In the genomic region with DNA sequence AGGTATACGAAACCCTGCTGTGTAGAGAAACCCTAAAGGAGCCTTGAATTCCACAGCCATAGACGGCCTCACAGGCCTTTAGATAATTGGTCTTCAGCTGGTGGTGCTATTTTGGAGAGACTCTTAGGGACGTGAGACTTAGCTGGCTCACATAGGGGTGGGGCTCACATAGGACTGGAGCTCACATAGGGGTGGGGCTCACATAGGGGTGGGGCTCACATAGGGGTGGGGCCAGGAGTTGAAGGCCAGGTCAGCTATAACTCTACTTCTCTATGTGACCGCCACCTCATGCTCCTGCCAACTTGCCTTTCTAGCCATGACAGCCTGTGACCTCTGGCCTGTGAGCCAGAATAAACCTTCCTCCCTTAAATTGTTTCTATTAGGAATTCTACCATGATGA, we compare ENCODE assay signal across 21 mouse cellular contexts.
DNase-seq lines count a peak whose midpoint lies in the region; ATAC-seq and TF ChIP-seq lines count a peak whose summit lies in the region.
"Had no signal": no experiment of that assay in that cellular context is flagged by ENCODE, and none has a peak within 500 bp of the region (broad histone marks: within the 10 kb centered on the region; RNA-seq: fewer than 3 reads in every experiment).

No protein-coding gene starts in this region.

- peaks cover 6% of the 10 kb centered on the region for H3K36me3 ChIP-seq in kidney, embryonic 16.5 days (ENCODE audit: insufficient read depth, low read length)
- no peaks in the 10 kb centered on the region for H3K36me3 ChIP-seq in kidney, embryonic 14.5 days (ENCODE audit: control insufficient read depth, insufficient read depth, low read length)
- no peaks in the 10 kb centered on the region for H3K36me3 ChIP-seq in midbrain, postnatal 0 days (ENCODE audit: insufficient read depth, low read length)
- H3K36me3 ChIP-seq in midbrain, embryonic 13.5 days: no peaks in the 10 kb centered on the region
- H3K36me3 ChIP-seq: hindbrain, embryonic 12.5 days; neural tube, embryonic 13.5 days had no signal

- H3K27me3 ChIP-seq in kidney, embryonic 16.5 days (ENCODE audit: insufficient read depth, low read length): no peaks in the 10 kb centered on the region
- no peaks in the 10 kb centered on the region for H3K27me3 ChIP-seq in kidney, embryonic 14.5 days (ENCODE audit: control insufficient read depth, insufficient read depth, low read length)
- H3K27me3 ChIP-seq in midbrain, postnatal 0 days (ENCODE audit: insufficient read depth, low read length): no peaks in the 10 kb centered on the region
- no peaks in the 10 kb centered on the region for H3K27me3 ChIP-seq in midbrain, embryonic 13.5 days
- H3K27me3 ChIP-seq: forebrain, embryonic 15.5 days; heart, embryonic 13.5 days; hindbrain, embryonic 12.5 days; neural tube, embryonic 13.5 days had no signal

- H3K4me2 ChIP-seq in kidney, embryonic 16.5 days (replicated peaks; ENCODE audit: low read depth, low read length): no peak overlapping the region
- H3K4me2 ChIP-seq in kidney, embryonic 14.5 days (replicated peaks; ENCODE audit: low read depth, low read length): no peak overlapping the region
- no peak overlapping the region for H3K4me2 ChIP-seq in midbrain, postnatal 0 days (ENCODE audit: low read depth, low read length, poor library complexity, severe bottlenecking)
- no peak overlapping the region for H3K4me2 ChIP-seq in midbrain, embryonic 13.5 days (replicated peaks)
- H3K4me2 ChIP-seq: forebrain, embryonic 15.5 days; heart, embryonic 13.5 days; hindbrain, embryonic 12.5 days; neural tube, embryonic 13.5 days had no signal

- TF ChIP-seq CTCF in midbrain, postnatal 0 days (IDR thresholded peaks at IDR 0.05): no peak

- peaks cover 5% of the 10 kb centered on the region; the same call in 1 of the 2 replicates for H3K4me1 ChIP-seq in kidney, embryonic 16.5 days (ENCODE audit: insufficient read depth, low read length)
- H3K4me1 ChIP-seq in kidney, embryonic 14.5 days (ENCODE audit: control insufficient read depth, insufficient read depth, low read length): no peaks in the 10 kb centered on the region
- no peaks in the 10 kb centered on the region for H3K4me1 ChIP-seq in midbrain, postnatal 0 days (ENCODE audit: insufficient read depth, low read length)
- no peaks in the 10 kb centered on the region for H3K4me1 ChIP-seq in midbrain, embryonic 13.5 days (replicated peaks)

- no peak overlapping the region for H3K4me3 ChIP-seq in kidney, embryonic 16.5 days (ENCODE audit: low read length)
- H3K4me3 ChIP-seq in kidney, embryonic 14.5 days (ENCODE audit: low read length): no peak overlapping the region
- no peak overlapping the region for H3K4me3 ChIP-seq in midbrain, postnatal 0 days (ENCODE audit: low read depth, low read length)
- H3K4me3 ChIP-seq in midbrain, embryonic 13.5 days (replicated peaks): no peak overlapping the region
- H3K4me3 ChIP-seq: erythroblast, embryonic 14.5 days; forebrain, embryonic 15.5 days; heart, embryonic 13.5 days; hindbrain, embryonic 12.5 days; neural tube, embryonic 13.5 days had no signal

- H3K9me3 ChIP-seq in kidney, embryonic 16.5 days (ENCODE audit: low read length): no peaks in the 10 kb centered on the region
- H3K9me3 ChIP-seq in kidney, embryonic 14.5 days (ENCODE audit: control insufficient read depth, low read length): no peaks in the 10 kb centered on the region
- no peaks in the 10 kb centered on the region for H3K9me3 ChIP-seq in midbrain, postnatal 0 days (ENCODE audit: low read length)
- H3K9me3 ChIP-seq in midbrain, embryonic 13.5 days: no peaks in the 10 kb centered on the region
- H3K9me3 ChIP-seq: forebrain, embryonic 15.5 days; heart, embryonic 13.5 days; hindbrain, embryonic 12.5 days; neural tube, embryonic 13.5 days had no signal

- WGBS in kidney, embryonic 16.5 days: 73% methylated on average over 4 of the region's 4 CpGs
- 73% methylated on average over 4 of the region's 4 CpGs for WGBS in kidney, embryonic 14.5 days
- 85% methylated on average over 4 of the region's 4 CpGs for WGBS in midbrain, postnatal 0 days
- WGBS in midbrain, embryonic 13.5 days: 86% methylated on average over 4 of the region's 4 CpGs

- no peak overlapping the region for H3K27ac ChIP-seq in kidney, embryonic 16.5 days (ENCODE audit: low read length)
- no peak overlapping the region for H3K27ac ChIP-seq in kidney, embryonic 14.5 days (ENCODE audit: low read depth, low read length)
- no peak overlapping the region for H3K27ac ChIP-seq in midbrain, postnatal 0 days (ENCODE audit: low read depth, low read length)
- H3K27ac ChIP-seq in midbrain, embryonic 13.5 days: no peak overlapping the region
- H3K27ac ChIP-seq: forebrain, embryonic 15.5 days; heart, embryonic 13.5 days; hindbrain, embryonic 12.5 days; neural tube, embryonic 13.5 days had no signal

- ATAC-seq in kidney, embryonic 16.5 days (ENCODE audit: low FRiP score, low TSS enrichment): peak; percentile 42; the same call in 1 of the 2 replicates
- ATAC-seq in kidney, embryonic 14.5 days (ENCODE audit: low FRiP score, low TSS enrichment): no peak
- peak; percentile 31; the same call in 1 of the 2 replicates for ATAC-seq in midbrain, postnatal 0 days (ENCODE audit: low FRiP score)
- ATAC-seq in midbrain, embryonic 13.5 days: no peak
- ATAC-seq: forebrain, embryonic 15.5 days; liver, postnatal 0 days had no signal

- DNase-seq in heart, adult 11 months: peak; percentile 75
- DNase-seq in heart, adult 18-20 months: no peak
- no peak for DNase-seq in midbrain, postnatal 0 days (ENCODE audit: low spot score)
- no peak for DNase-seq in right cerebral cortex, postnatal 14 days
- no peak for DNase-seq in adipocyte (ENCODE audit: low spot score)
- DNase-seq: adrenal gland, adult 2 months; cerebellum, adult 8-10 months; gastrocnemius, postnatal 25 days; kidney, postnatal 25 days; liver, postnatal 0 days; lung, postnatal 4 days; right cerebral cortex, adult 18-20 months; spleen, adult 18-20 months had no signal

- H3K9ac ChIP-seq in kidney, embryonic 16.5 days (replicated peaks; ENCODE audit: low read length): no peak overlapping the region
- H3K9ac ChIP-seq in kidney, embryonic 14.5 days (ENCODE audit: low read depth, low read length): no peak overlapping the region
- no peak overlapping the region for H3K9ac ChIP-seq in midbrain, postnatal 0 days (replicated peaks; ENCODE audit: low read length, poor library complexity, severe bottlenecking)
- no peak overlapping the region for H3K9ac ChIP-seq in midbrain, embryonic 13.5 days (replicated peaks)
- H3K9ac ChIP-seq: forebrain, embryonic 15.5 days; heart, embryonic 13.5 days; hindbrain, embryonic 12.5 days; liver, postnatal 0 days; neural tube, embryonic 13.5 days had no signal

Comparison
In these comparisons a context has a peak if more than half of its experiments do, and no peak if none do; other contexts are left out.
1. ATAC-seq: peak in kidney, embryonic 16.5 days (single experiment) and midbrain, postnatal 0 days (single experiment); none in kidney, embryonic 14.5 days (single experiment) and midbrain, embryonic 13.5 days (single experiment).